Mouse (Mus musculus) E14TG2a.4 (cell line): ENCODE measurements around the gene Mst1.

ENCODE experiments used
- CTCF ChIP-seq: conservative IDR thresholded peaks from 2 replicates; pipeline ENCODE4 v1.5.1; 2014; ENCODE audit warnings: low read length
- POU5F1 ChIP-seq: IDR thresholded peaks from 2 replicates; pipeline ENCODE4 v1.6.1; 2014; ENCODE audit warnings: low read length, borderline replicate concordance

DNA sequence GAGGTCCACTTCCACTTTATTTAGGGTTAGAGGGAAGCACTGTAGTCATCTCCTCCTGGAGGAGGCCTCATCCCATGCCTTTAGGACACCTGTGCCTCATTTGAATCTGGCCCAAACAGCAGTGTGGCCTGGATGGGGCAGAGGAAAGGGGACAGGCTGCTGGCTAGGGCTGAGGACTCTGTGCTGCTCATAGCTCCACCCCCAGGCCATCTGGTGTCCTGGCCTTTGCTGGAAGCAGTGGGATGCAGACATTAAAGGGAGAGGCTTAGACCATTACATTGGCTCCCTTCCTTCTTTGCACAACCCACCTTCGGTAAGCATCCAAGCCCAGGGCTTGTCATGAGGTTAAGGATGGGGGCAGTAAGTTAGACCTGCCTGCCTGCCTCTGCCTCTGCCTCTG lies 53.2 kb downstream of the Mst1 start:
- TF ChIP-seq CTCF (no peak), POU5F1 (no peak)
